Mouse (Mus musculus) brain, embryonic 18.5 days (tissue): Measurements from ENCODE around the gene Grap2.

ENCODE experiments used
- DNase-seq: peaks from one replicate; pipeline ENCODE4 v3.0.0-alpha.2; 2012; ENCODE audit warnings: low read depth, low spot score

Grap2 gene

GRCm38 (mm10) chr15:80599843-80600242 is 27.4 kb downstream of the Grap2 start:
- DNase-seq: no peak

GRCm38 (mm10) chr15:80601456-80601855 is 29.1 kb downstream of the Grap2 start:
- DNase-seq: no peak

- DNase-seq: no peak
Measured at GRCm38 (mm10) chr15:80602487-80602886, 30.1 kb downstream of the Grap2 start.

GRCm38 (mm10) chr15:80604026-80604425 is 31.6 kb downstream of the Grap2 start:
- no peak for DNase-seq

- no peak for DNase-seq
Measured at GRCm38 (mm10) chr15:80607970-80608369, 35.6 kb downstream of the Grap2 start.

GRCm38 (mm10) chr15:80610335-80610734 is 37.9 kb downstream of the Grap2 start:
- no peak for DNase-seq

GRCm38 (mm10) chr15:80611478-80611877 is 39.1 kb downstream of the Grap2 start:
- DNase-seq: no peak

- no peak for DNase-seq
Measured at GRCm38 (mm10) chr15:80613904-80614303, 41.5 kb downstream of the Grap2 start.

- no peak for DNase-seq
Measured at GRCm38 (mm10) chr15:80614500-80615289, 42.3 kb downstream of the Grap2 start.

GRCm38 (mm10) chr15:80615290-80615570 is 42.8 kb downstream of the Grap2 start:
- DNase-seq: no peak

GRCm38 (mm10) chr15:80615636-80616383 is 43.4 kb downstream of the Grap2 start:
- DNase-seq: no peak

- peak; percentile 20 for DNase-seq
Measured at GRCm38 (mm10) chr15:80617839-80618238, 45.4 kb downstream of the Grap2 start.

- no peak for DNase-seq
Measured at GRCm38 (mm10) chr15:80619166-80619565, 46.8 kb downstream of the Grap2 start.

GRCm38 (mm10) chr15:80619786-80620185 is 47.4 kb downstream of the Grap2 start:
- DNase-seq: no peak

- DNase-seq: no peak
Measured at GRCm38 (mm10) chr15:80620371-80620770, 48.0 kb downstream of the Grap2 start.

GRCm38 (mm10) chr15:80623171-80623837 is 50.9 kb downstream of the Grap2 start:
- no peak for DNase-seq

- DNase-seq: no peak
Measured at GRCm38 (mm10) chr15:80626472-80626871, 54.1 kb downstream of the Grap2 start.

- DNase-seq: no peak
Measured at GRCm38 (mm10) chr15:80630147-80630546, 57.8 kb downstream of the Grap2 start.

GRCm38 (mm10) chr15:80630711-80631110 is 58.3 kb downstream of the Grap2 start:
- no peak for DNase-seq

GRCm38 (mm10) chr15:80631311-80631710 is 58.9 kb downstream of the Grap2 start:
- no peak for DNase-seq

- no peak for DNase-seq
Measured at GRCm38 (mm10) chr15:80632280-80632893, 60.0 kb downstream of the Grap2 start.
